Mouse (Mus musculus) ovary, postnatal 10 days (tissue): Measurements from ENCODE around the gene Aldh16a1.
"Not testable (repeated sequence)": the region's sequence is repeated elsewhere in the genome, so short reads cannot be mapped to it uniquely, and the experiment has no call there.

ENCODE experiments used
- DNase-seq: peaks from one replicate; pipeline ENCODE4 v3.0.0; 2022; ENCODE audit warnings: low spot score

Gene Aldh16a1

GRCm38 (mm10) chr7:45157459-45157858 is 3.1 kb upstream of the Aldh16a1 start:
- no peak for DNase-seq

- DNase-seq, result no peak
These were observed 1.8 kb upstream of the Aldh16a1 start for GRCm38 (mm10) chr7:45156206-45156605.

DNA sequence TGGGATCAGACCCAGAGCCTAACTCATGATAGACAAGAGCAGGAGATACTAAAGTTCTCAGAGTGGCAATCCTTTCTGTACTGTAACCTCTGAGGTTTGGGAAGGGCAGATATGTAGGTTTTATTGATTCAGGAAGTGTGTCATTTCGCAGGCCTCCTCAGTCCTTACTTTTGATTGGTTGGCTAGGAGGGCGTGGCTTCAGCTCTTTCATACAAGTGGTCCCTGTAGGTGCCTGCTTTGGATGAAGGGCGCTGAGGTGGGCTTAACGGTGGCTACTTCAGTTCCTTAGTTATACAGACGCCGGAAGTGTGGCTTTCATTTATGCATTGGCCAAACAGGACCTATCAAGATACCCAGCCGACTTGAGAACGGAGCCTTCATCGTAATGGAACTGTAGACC is 1.2 kb upstream of the Aldh16a1 start:
- DNase-seq, result no peak

DNA sequence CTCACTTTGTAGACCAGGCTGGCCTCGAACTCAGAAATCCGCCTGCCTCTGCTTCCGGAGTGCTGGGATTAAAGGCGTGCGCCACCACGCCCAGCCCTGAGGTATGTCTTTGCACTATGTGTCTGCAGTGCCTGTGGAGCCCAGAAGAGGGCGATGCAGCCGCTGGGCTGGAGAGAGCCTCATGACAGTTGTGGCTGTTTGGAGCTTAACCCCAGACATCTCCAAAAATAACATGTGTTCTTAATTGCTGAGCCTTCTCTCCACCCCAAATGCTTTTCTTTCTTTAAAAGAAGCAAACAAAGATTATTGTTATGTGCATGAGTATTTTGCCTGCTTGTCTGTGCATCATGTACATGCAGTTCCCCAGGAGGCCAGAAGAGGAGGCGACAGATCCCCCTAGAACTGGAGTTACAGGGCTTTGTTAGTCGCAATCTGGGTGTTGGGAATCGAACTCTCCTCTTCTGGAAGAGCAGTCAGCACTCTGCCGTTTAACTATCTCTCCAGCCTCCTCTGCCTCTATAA is 670 bp upstream of the Aldh16a1 start:
- peak; percentile 25 for DNase-seq

DNA sequence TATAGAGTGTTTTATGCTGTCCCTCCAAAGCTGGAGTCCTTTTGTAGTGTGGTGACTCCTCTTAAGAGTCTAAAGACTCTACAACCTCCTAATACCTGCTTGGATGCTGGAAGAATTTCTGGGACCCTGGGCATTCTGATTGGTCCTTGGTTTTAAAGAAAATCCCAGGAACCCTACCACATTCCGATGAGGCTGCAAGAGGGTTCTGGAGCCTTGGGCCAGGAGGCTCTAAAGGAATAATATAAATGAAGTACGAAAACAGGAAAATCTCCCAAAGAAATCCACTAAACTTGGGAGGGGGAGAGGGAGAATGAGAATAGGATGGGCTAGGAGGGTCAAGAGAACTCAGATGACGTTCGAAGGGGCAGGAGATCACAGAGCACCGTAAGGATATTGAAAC is 798 bp downstream of the Aldh16a1 start:
- DNase-seq, result no peak

DNA sequence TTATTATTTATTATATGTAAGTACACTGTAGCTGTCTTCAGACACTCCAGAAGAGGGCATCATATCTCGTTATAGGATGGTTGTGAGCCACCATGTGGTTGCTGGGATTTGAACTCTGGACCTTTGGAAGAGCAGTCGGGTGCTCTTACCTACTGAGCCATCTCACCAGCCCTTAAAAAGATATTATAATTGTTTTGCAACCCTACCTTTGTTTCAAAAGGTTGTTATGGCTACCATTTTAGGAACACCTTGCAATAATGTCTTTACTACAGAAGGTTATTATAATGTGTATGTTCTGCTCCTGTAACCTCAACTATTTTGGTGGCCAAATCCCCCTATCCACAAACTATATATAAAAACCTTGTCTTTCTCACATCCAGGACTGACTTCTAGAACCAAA is 1.3 kb downstream of the Aldh16a1 start:
- not testable (repeated sequence) for DNase-seq

DNA sequence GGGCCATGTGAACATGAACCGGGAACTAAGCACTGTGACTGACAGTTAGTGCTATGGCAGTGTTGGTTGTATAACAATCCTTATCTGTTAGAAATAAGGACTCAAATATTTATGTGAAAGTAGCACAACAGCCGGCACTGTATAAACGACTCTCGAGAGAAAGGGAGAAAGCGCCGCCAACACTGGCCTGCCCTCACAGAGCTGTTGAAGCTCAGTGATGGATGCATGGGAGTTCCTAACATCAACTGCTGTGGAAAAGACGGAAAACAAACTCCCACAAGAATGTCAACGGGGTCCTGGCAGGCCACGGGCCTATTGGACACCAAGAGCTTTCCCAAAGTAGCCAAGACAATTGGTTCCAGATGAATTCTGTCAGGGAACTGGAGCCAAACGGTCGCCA is 3.1 kb downstream of the Aldh16a1 start:
- peak; percentile 33 for DNase-seq

DNA sequence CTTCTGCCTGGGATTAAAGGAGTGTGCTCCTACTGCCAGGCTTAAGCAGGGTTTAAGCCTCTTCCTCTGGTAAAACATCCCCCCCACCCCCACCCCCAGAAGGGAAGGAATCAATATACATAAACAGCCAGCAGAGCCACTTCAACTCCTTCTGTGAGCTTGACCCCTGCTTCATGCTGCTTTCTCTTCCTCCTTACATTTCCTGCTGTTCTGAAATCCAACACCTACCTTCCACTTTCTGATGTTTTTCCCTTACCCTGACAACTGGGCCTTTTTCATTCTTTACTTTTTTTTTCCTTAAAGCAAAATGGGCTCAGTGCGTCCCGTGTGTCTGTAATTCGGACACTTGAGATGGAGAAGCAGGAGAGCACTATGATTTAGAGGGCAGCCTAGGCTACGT is 4.1 kb downstream of the Aldh16a1 start:
- DNase-seq, result no peak

GRCm38 (mm10) chr7:45149545-45149944 is 4.8 kb downstream of the Aldh16a1 start:
- no peak for DNase-seq

DNA sequence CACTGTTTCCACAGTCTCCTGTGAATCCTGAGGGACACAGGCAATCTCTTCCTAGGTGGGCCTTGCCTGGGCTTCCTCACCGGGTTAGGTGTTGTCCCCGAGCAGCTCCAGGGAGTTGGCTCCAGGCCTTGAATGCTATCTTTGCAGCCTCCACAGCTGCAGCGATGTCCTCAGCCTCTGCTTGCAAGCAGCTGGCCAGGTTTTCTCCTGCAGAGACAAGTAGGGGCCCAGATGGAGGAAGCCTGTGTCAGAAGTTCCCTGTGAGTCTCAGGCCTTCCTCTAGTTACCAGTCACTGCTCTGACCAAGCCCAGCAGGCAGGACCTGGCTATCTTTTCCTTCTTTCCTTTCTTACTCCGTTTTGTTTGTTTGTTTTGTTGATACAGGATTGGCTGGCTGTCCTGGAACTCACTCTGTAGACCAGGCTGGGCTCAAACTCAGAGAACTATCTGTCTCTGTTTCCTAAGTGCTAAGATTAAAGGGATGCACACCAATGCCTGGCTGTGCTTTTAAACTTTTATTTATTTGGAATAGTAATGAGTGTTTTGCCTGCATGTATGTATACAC is 5.8 kb downstream of the Aldh16a1 start:
- DNase-seq, result no peak

GRCm38 (mm10) chr7:45147899-45148298 is 6.5 kb downstream of the Aldh16a1 start:
- DNase-seq, result no peak

GRCm38 (mm10) chr7:45147267-45147666 is 7.1 kb downstream of the Aldh16a1 start:
- no peak for DNase-seq

DNA sequence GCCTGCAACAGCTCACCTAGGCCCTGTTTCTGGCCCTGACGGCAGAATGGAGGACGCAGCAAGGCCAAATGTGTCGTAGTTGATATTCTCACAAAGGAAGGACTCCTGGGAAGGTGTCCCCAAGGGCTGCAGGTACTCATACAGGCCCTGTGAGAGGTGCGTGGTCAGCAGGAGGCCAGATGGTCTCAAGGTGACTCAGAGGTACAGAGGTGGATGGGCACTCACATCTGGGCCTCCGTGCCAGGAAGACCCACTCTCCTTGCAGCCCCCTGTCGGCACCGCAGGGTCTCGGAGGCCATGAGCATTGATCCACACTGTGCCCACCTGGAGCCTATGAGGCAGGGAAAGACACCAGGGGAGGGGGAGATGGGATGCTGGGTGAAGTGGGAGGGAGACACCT is 8.9 kb downstream of the Aldh16a1 start:
- no peak for DNase-seq

DNA sequence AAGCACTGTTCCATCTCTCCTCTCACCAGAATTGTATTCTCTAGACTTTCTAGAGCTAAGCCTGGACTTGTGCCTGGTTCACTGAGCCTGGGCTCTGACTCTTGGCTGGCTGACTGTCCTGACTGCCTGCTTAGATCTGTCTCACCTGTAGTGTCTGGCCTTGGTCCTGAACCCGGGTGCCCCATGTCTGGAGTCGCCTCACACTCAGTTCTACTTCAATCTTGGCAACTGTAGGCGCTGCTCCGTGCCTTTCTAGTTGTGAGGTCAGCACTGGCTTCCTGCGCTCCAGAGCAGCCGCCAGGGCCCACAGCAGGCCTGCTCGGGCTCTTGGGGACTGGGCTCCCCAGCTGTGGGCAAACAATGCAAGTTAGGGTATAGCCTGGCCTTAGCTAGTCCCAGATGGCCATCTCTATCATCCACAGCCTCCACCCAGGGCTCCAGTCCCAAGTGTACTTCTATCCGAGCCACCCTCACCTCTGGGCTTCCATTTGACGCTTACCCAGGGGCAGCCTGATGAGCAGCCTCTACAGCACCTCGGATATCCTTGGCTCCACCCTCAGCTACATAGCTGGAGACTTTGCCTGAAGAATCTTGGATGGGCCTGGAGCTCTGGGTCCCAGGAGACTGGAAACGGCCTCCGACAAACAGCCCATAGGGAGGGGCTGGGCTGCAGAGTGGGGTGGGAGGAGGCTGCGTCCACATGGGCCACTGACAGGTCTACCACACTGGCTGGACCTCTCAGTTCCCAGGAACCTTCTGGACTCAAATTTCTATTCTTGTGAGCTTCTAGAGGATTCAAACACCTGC is 9.8 kb downstream of the Aldh16a1 start:
- DNase-seq, result no peak

GRCm38 (mm10) chr7:45141914-45142313 is 12.5 kb downstream of the Aldh16a1 start:
- no peak for DNase-seq

DNA sequence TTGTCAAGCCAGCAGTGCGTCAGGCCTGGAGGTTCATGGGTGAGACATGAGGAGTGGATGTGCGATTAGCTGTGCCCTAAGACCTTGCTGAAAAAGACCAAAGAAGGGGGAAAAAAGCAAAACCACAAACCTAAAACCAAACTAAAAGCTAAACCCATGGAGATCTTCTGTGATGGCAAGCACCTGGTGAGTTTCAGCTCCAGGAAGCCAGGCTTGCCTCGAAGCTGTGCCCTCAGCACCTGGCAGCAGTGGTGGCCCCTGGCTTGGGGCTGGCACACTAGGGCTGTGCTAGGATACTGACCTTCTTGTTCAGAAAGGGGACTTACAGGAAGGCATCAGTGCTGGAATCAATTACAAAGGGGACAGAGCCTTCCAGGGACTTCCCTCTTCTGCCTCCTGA is 13.1 kb downstream of the Aldh16a1 start:
- no peak for DNase-seq

GRCm38 (mm10) chr7:45139904-45140723 is 14.3 kb downstream of the Aldh16a1 start:
- DNase-seq, result no peak

- DNase-seq, result no peak
These were observed 16.0 kb downstream of the Aldh16a1 start for GRCm38 (mm10) chr7:45138403-45138802.

DNA sequence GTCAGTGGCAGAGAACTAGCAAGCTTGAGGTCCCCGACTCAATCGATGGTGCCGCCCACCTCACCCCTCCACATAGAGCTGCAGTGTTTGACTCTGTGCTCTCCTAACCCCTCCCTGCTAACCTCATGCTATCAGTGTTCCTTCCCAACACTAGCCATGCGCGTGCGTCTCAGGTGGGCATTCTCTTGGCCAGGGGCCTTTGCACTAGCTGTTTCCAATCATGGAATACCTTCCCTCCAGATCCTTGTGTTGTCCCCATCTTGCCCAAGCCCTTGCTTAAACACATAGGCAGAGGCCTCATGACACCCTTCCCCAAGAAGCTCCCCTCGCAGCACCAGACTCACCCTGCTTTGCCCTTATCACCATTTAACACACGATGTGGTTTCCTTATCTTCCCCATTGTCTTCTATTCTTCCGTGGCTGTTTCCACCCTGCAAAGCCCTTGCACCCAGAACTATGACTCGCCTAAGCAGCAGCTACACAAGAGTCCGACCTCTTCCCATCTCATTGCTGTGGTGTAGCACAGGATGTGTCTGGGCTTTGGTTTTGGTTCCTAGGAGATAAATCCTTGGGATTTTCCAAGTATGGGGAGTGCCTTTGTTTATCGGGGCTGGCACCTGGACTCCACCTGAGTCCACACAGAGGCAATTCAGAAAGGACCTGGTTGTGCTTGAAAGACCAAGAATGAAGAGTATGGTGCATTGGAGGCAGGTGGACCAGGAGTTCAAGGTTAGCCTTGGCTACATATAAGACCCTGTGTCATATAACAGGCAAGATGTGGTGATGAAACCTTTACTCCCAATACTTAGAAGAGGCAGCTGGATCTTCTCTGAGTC is 17.0 kb downstream of the Aldh16a1 start:
- DNase-seq, result no peak

DNA sequence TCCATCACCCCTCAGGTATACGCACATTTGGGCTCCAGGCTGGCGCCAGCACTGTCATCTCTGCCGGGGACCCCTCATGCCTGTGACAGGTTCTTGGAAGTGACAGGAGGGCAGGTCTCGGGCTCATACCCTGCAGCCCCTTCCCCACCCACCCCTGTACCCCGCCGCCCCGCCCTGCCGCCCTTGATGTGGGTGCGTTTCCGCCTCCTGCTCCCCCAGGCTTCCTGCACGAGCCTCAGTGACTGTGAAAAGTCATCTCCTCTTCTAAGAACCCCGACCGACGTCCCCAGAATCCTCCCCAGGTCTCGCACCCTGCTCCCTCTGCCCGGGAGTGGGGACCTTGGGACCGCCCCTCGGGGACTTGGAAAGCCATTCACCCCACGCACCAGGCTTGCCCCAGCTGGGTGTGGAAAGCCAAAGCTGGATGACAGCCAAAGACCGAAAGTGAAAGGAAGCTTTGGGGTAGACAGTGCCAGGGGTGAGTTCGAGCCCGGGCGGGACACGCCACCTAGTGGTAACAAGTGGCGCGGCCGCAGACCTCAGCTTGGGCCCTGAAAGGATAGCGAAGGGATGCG is 18.3 kb downstream of the Aldh16a1 start, which contains the start of the genes Gm45713 and Flt3l:
TSS of gene Gm45713 (minus strand) at position 239 of the 575 bp plus-strand sequence.
TSS of gene Flt3l (minus strand) at position 440 of the 575 bp plus-strand sequence.
- DNase-seq, result peak; percentile 93

- no peak for DNase-seq
These were observed 19.0 kb downstream of the Aldh16a1 start for GRCm38 (mm10) chr7:45135370-45135769.
